Comparison of ENCODE assay signal across 8 mouse cellular contexts in the genomic region with DNA sequence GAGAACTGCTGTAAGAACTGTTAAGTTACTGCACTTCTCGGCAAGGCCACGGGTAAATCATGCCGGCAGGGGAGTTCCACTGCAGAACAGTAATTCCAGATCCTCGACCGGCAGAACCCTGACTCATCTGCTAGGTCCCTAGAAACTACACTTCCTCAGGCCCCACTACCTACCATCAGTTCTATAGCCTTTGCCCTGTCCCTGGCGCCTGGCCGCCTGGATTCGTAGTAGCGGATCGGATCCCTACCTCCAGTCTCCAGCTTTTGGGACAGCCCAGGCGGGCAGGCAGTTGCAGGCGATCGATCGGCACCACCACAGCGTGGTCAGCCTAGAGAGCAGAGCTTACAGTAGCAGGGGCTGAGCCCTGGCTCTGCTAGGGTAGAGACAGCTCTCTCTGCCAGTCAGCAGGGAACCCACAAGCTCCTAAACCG. TPM values are rescaled to one million over a fixed set of nuclear protein-coding genes. Genes with fewer than 3 reads are reported as not detected.
DNase-seq lines count a peak whose midpoint lies in the region; ATAC-seq and TF ChIP-seq lines count a peak whose summit lies in the region.

No protein-coding gene starts in this region.

- peaks cover 71% of the 10 kb centered on the region for H3K27me3 ChIP-seq in forebrain, embryonic 12.5 days
- H3K27me3 ChIP-seq in hindbrain, embryonic 16.5 days (replicated peaks; ENCODE audit: control insufficient read depth, insufficient read depth, low read length) = peaks cover 22% of the 10 kb centered on the region
- H3K27me3 ChIP-seq in liver, embryonic 14.5 days (ENCODE audit: control insufficient read depth, insufficient read depth, low read length) = peaks cover 5% of the 10 kb centered on the region; the same call in 1 of the 2 replicates

- H3K4me1 ChIP-seq in forebrain, embryonic 12.5 days = peaks cover 10% of the 10 kb centered on the region; the same call in 1 of the 2 replicates
- H3K4me1 ChIP-seq in hindbrain, embryonic 16.5 days (ENCODE audit: control insufficient read depth, insufficient read depth, low read depth, low read length) = no peaks in the 10 kb centered on the region; the same call in 1 of the 2 replicates
- 0 out of 4 replicates have a peak, but pooled peaks cover 0 to 4% of the 10 kb centered on the region in 2 experiments for H3K4me1 ChIP-seq in liver, embryonic 14.5 days (replicated peaks; ENCODE audit: control insufficient read depth in 2 of 2, insufficient read depth in 2 of 2, low read length in 1 of 2)

- TF ChIP-seq CTCF in liver, embryonic 14.5 days (IDR thresholded peaks at IDR 0.05; ENCODE audit: low read depth) = no peak

- intact Hi-C loops in left cerebral cortex, postnatal 14 days (cut with DNase I) = no loop called here

- H3K9me3 ChIP-seq in forebrain, embryonic 12.5 days = no peaks in the 10 kb centered on the region
- no peaks in the 10 kb centered on the region for H3K9me3 ChIP-seq in hindbrain, embryonic 16.5 days (ENCODE audit: control insufficient read depth, low read length)
- H3K9me3 ChIP-seq in liver, embryonic 14.5 days (ENCODE audit: control insufficient read depth, low read length) = no peaks in the 10 kb centered on the region

- no peak overlapping the region for H3K27ac ChIP-seq in forebrain, embryonic 12.5 days
- no peak overlapping the region for H3K27ac ChIP-seq in hindbrain, embryonic 16.5 days (ENCODE audit: low read depth, low read length)
- no peak overlapping the region for H3K27ac ChIP-seq in liver, embryonic 14.5 days

- peak; percentile 31 for DNase-seq in urinary bladder, postnatal 25 days (ENCODE audit: low spot score)
- no peak for DNase-seq in urinary bladder, adult 2 months (ENCODE audit: low spot score)
- DNase-seq in liver, embryonic 14.5 days (ENCODE audit: low read depth in 3 of 3, low spot score in 3 of 3) = no peak
- DNase-seq in retina, postnatal 1 day = peak; percentile 68
- no peak for DNase-seq in left cerebral cortex, postnatal 14 days (ENCODE audit: low spot score in 2 of 2)

- no peak for TF ChIP-seq EP300 in liver, embryonic 14.5 days (IDR thresholded peaks at IDR 0.05; ENCODE audit: low read depth)

- WGBS in forebrain, embryonic 12.5 days = 2% methylated on average over 16 of the region's 16 CpGs
- 5% methylated on average over 16 of the region's 16 CpGs for WGBS in hindbrain, embryonic 16.5 days
- WGBS in liver, embryonic 14.5 days (ENCODE audit: insufficient replicate concordance) = 13% methylated on average over 16 of the region's 16 CpGs

- peak overlapping the region; percentile 33 for H3K9ac ChIP-seq in forebrain, embryonic 12.5 days
- H3K9ac ChIP-seq in hindbrain, embryonic 16.5 days (ENCODE audit: low read depth, low read length) = peak overlapping the region; percentile 49
- H3K9ac ChIP-seq in liver, embryonic 14.5 days (replicated peaks) = no peak overlapping the region

- peak overlapping the region; percentile 23; the same call in 1 of the 2 replicates for H3K4me3 ChIP-seq in forebrain, embryonic 12.5 days (replicated peaks)
- H3K4me3 ChIP-seq in hindbrain, embryonic 16.5 days (ENCODE audit: low read length) = peak overlapping the region; percentile 17
- H3K4me3 ChIP-seq in liver, embryonic 14.5 days (ENCODE audit: insufficient read depth in 1 of 2, low read depth in 2 of 2, low read length in 2 of 2) = no peak overlapping the region; a peak in 1 of 4 replicates

- peak; percentile 53; the same call in 1 of the 2 replicates for ATAC-seq in forebrain, embryonic 12.5 days (ENCODE audit: low FRiP score)
- ATAC-seq in hindbrain, embryonic 16.5 days = peak; percentile 91
- no peak for ATAC-seq in liver, embryonic 14.5 days (ENCODE audit: insufficient read depth)
- no peak for ATAC-seq in activated CD4-positive, CD25-positive, alpha-beta regulatory T cell, adult 4 months

- H3K4me2 ChIP-seq in forebrain, embryonic 12.5 days = peak overlapping the region; percentile 47
- peak overlapping the region; percentile 49 for H3K4me2 ChIP-seq in hindbrain, embryonic 16.5 days (ENCODE audit: low read length)
- H3K4me2 ChIP-seq in liver, embryonic 14.5 days (ENCODE audit: low read depth) = peak overlapping the region; percentile 17

- no peaks in the 10 kb centered on the region for H3K36me3 ChIP-seq in forebrain, embryonic 12.5 days (replicated peaks)
- H3K36me3 ChIP-seq in hindbrain, embryonic 16.5 days (ENCODE audit: control insufficient read depth, insufficient read depth, low read length) = no peaks in the 10 kb centered on the region
- no peaks in the 10 kb centered on the region for H3K36me3 ChIP-seq in liver, embryonic 14.5 days (replicated peaks; ENCODE audit: control insufficient read depth, insufficient read depth, low read depth)

RNA-seq across cellular contexts. Expression of a gene that starts 14.2 kb away (rescaled TPM):
- polyA plus RNA-seq in urinary bladder, adult 2 months (2012; rRNA removed) = 4.1 and 5.8 TPM in 2 replicates
- polyA plus RNA-seq in forebrain, embryonic 12.5 days (2016; fragmentation: Nextera tagmentation; extraction: Ambion mirVana) = 2.7 and 5.0 TPM in 2 replicates
- polyA plus RNA-seq in hindbrain, embryonic 16.5 days (2015; fragmentation: Nextera tagmentation; extraction: Ambion mirVana) = 0.63 and 0.84 TPM in 2 replicates
- polyA plus RNA-seq in liver, embryonic 14.5 days (2012; rRNA removed) = 0.01 and 0.02 TPM in 2 replicates
- polyA plus RNA-seq in liver, embryonic 14.5 days (2014; fragmentation: Nextera tagmentation; extraction: Ambion mirVana) = 0.01 TPM in 1 of 2 replicates, not detected in the other
- polyA plus RNA-seq in activated CD4-positive, CD25-positive, alpha-beta regulatory T cell, adult 4 months (2017; shearing (Covaris generic)) = not detected
- 1 to 10 TPM; 6.1 to 6.9 TPM for total RNA-seq in left cerebral cortex, postnatal 14 days (2021)

Comparison
In these comparisons a context has a peak if more than half of its experiments do, and no peak if none do; other contexts are left out.
1. DNase-seq: peak in urinary bladder, postnatal 25 days (single experiment) and retina, postnatal 1 day (single experiment); none in urinary bladder, adult 2 months (single experiment), liver, embryonic 14.5 days (0 of 3) and left cerebral cortex, postnatal 14 days (0 of 2).
2. ATAC-seq: peak in forebrain, embryonic 12.5 days (single experiment) and hindbrain, embryonic 16.5 days (single experiment); none in liver, embryonic 14.5 days (single experiment) and activated CD4-positive, CD25-positive, alpha-beta regulatory T cell, adult 4 months (single experiment).
3. H3K4me3 ChIP-seq: peak in forebrain, embryonic 12.5 days (single experiment) and hindbrain, embryonic 16.5 days (single experiment); none in liver, embryonic 14.5 days (0 of 2).
4. Peak in every context shown above with its lines, with median percentiles within 50 percentile points of each other: H3K4me2 ChIP-seq.